Mouse (Mus musculus) MEL (cell line): Measurements from ENCODE around the gene Pik3ip1. TPM values are rescaled to one million over a fixed set of nuclear protein-coding genes. Genes with fewer than 3 reads are reported as not detected.
A peak's percentile ranks its signal among the peaks of the same experiment; 100 is the strongest.

Source experiments
- DNase-seq: peaks from one replicate; pipeline ENCODE4 v3.0.0; 2011; ENCODE audit warnings: low read depth, low spot score
- H3K27ac ChIP-seq: 2 replicates; pipeline ENCODE4 v1.5.1; 2012; ENCODE audit warnings: low read depth, mild to moderate bottlenecking, control low read depth, low read length, moderate library complexity; ENCODE audit not compliant: control insufficient read depth
- H3K27me3 ChIP-seq, 2 experiments: fragments of 150-350 bp in 1 of 2; sonication (generic) in 1 of 2; 2 replicates each; pipeline ENCODE4 v1.6.1; 2012; ENCODE audit warnings: low read length in 2 of 2, mild to moderate bottlenecking in 2 of 2, improper control_type of control experiment in 1 of 2, moderate library complexity in 1 of 2; ENCODE audit not compliant: insufficient read depth in 2 of 2, control insufficient read depth in 1 of 2
- H3K36me3 ChIP-seq, 2 experiments: 2 replicates each; pipeline ENCODE4 v1.6.1; 2012 to 2014; ENCODE audit warnings: low read length in 2 of 2, improper control_type of control experiment in 1 of 2, inconsistent platforms in 1 of 2, mild to moderate bottlenecking in 1 of 2; ENCODE audit not compliant: insufficient read depth in 2 of 2, control insufficient read depth in 1 of 2
- H3K4me1 ChIP-seq, 2 experiments: fragments of 150-350 bp in 1 of 2; sonication (generic) in 1 of 2; 2 replicates each; pipeline ENCODE4 v1.6.1; 2012; ENCODE audit warnings: low read length in 2 of 2, improper control_type of control experiment in 1 of 2, mild to moderate bottlenecking in 1 of 2; ENCODE audit not compliant: insufficient read depth in 2 of 2, control insufficient read depth in 1 of 2
- H3K4me3 ChIP-seq, 2 experiments: fragments of 150-350 bp in 1 of 2; sonication (generic) in 1 of 2; 2 replicates each; pipeline ENCODE4 v1.5.1; 2012; ENCODE audit warnings: low read depth in 2 of 2, low read length in 2 of 2, mild to moderate bottlenecking in 2 of 2, moderate library complexity in 2 of 2, control low read depth in 1 of 2, improper control_type of control experiment in 1 of 2; ENCODE audit not compliant: control insufficient read depth in 1 of 2, insufficient read depth in 1 of 2
- H3K79me2 ChIP-seq: 2 replicates; pipeline ENCODE4 v1.6.1; 2012; ENCODE audit warnings: mild to moderate bottlenecking, low read length, moderate library complexity; ENCODE audit not compliant: control insufficient read depth, poor library complexity, insufficient read depth
- H3K9ac ChIP-seq: 2 replicates; pipeline ENCODE4 v1.6.1; 2012; ENCODE audit warnings: low read depth, mild to moderate bottlenecking, control low read depth, low read length, moderate library complexity; ENCODE audit not compliant: control insufficient read depth, poor library complexity, severe bottlenecking
- H3K9me3 ChIP-seq: fragments of 150-350 bp; sonication (generic); replicated peaks from 2 replicates; pipeline ENCODE4 v1.6.1; 2012; ENCODE audit warnings: mild to moderate bottlenecking, low read length, improper control_type of control experiment, moderate library complexity; ENCODE audit not compliant: insufficient read depth
- BHLHE40 ChIP-seq: IDR thresholded peaks from 2 replicates; pipeline ENCODE4 v1.6.1; 2012; ENCODE audit warnings: low read depth, mild to moderate bottlenecking, inconsistent platforms, low read length, improper control_type of control experiment, borderline replicate concordance
- CHD1 ChIP-seq: IDR thresholded peaks from 2 replicates; pipeline ENCODE4 v1.6.1; 2012; ENCODE audit warnings: low read depth, mild to moderate bottlenecking, inconsistent platforms, low read length, improper control_type of control experiment
- CHD2 ChIP-seq: IDR thresholded peaks from 2 replicates; pipeline ENCODE4 v1.6.1; 2011; ENCODE audit warnings: low read length, improper control_type of control experiment
- CTCF ChIP-seq, 3 experiments: IDR thresholded peaks in 2 of 3; conservative IDR thresholded peaks in 1 of 3; 2 replicates each; pipeline ENCODE4 v1.5.1; 2011 to 2012; ENCODE audit warnings: low read length in 3 of 3, low read depth in 2 of 3, mild to moderate bottlenecking in 2 of 3, improper control_type of control experiment in 1 of 3, inconsistent platforms in 1 of 3, mixed read lengths in 1 of 3, moderate library complexity in 1 of 3; ENCODE audit not compliant: control insufficient read depth in 1 of 3, insufficient read depth in 1 of 3, poor library complexity in 1 of 3, severe bottlenecking in 1 of 3
- E2F4 ChIP-seq: IDR thresholded peaks from 2 replicates; pipeline ENCODE4 v1.6.1; 2011; ENCODE audit warnings: low read depth, low read length, improper control_type of control experiment, borderline replicate concordance
- ELF1 ChIP-seq: IDR thresholded peaks from 2 replicates; pipeline ENCODE4 v1.6.1; 2014; ENCODE audit warnings: low read depth, mild to moderate bottlenecking, inconsistent platforms, low read length, improper control_type of control experiment, moderate library complexity
- ETS1 ChIP-seq: IDR thresholded peaks from 2 replicates; pipeline ENCODE4 v1.6.1; 2012; ENCODE audit warnings: low read depth, mild to moderate bottlenecking, inconsistent platforms, low read length, improper control_type of control experiment, moderate library complexity
- GABPA ChIP-seq: IDR thresholded peaks from 2 replicates; pipeline ENCODE4 v1.6.1; 2012; ENCODE audit warnings: low read depth, mild to moderate bottlenecking, inconsistent platforms, low read length, improper control_type of control experiment, moderate library complexity
- HCFC1 ChIP-seq: IDR thresholded peaks from 2 replicates; pipeline ENCODE4 v1.6.1; 2012; ENCODE audit warnings: low read depth, mild to moderate bottlenecking, inconsistent platforms, low read length, improper control_type of control experiment, moderate library complexity
- KAT2A ChIP-seq: conservative IDR thresholded peaks from 2 replicates; pipeline ENCODE4 v1.6.1; 2012; ENCODE audit warnings: low read depth, low read length, improper control_type of control experiment, inconsistent platforms
- MAFK ChIP-seq: IDR thresholded peaks from 2 replicates; pipeline ENCODE4 v1.6.1; 2011; ENCODE audit warnings: low read depth, mild to moderate bottlenecking, low read length, improper control_type of control experiment, borderline replicate concordance
- MAX ChIP-seq: IDR thresholded peaks from 2 replicates; pipeline ENCODE4 v1.6.1; 2011; ENCODE audit warnings: low read length, improper control_type of control experiment
- MAZ ChIP-seq: IDR thresholded peaks from 2 replicates; pipeline ENCODE4 v1.6.1; 2012; ENCODE audit warnings: low read depth, mild to moderate bottlenecking, inconsistent platforms, low read length, improper control_type of control experiment
- MEF2A ChIP-seq: IDR thresholded peaks from 2 replicates; pipeline ENCODE4 v1.6.1; 2014; ENCODE audit warnings: low read depth, mild to moderate bottlenecking, inconsistent platforms, low read length, improper control_type of control experiment; ENCODE audit not compliant: poor library complexity, insufficient replicate concordance, severe bottlenecking; ENCODE audit errors: extremely low read depth
- MXI1 ChIP-seq: IDR thresholded peaks from 2 replicates; pipeline ENCODE4 v1.6.1; 2011; ENCODE audit warnings: mild to moderate bottlenecking, low read depth, low read length, improper control_type of control experiment
- MYB ChIP-seq: IDR thresholded peaks from 2 replicates; pipeline ENCODE4 v1.6.1; 2011; ENCODE audit warnings: mild to moderate bottlenecking, low read depth, low read length, improper control_type of control experiment
- MYC ChIP-seq: IDR thresholded peaks from 2 replicates; pipeline ENCODE4 v1.6.1; 2011; ENCODE audit warnings: low read depth, mild to moderate bottlenecking, low read length, improper control_type of control experiment, moderate library complexity
- NELFE ChIP-seq: IDR thresholded peaks from 2 replicates; pipeline ENCODE4 v1.6.1; 2011; ENCODE audit warnings: low read depth, low read length, improper control_type of control experiment
- NRF1 ChIP-seq: IDR thresholded peaks from 2 replicates; pipeline ENCODE4 v1.6.1; 2014; ENCODE audit warnings: low read depth, mild to moderate bottlenecking, inconsistent platforms, low read length, improper control_type of control experiment, moderate library complexity; ENCODE audit not compliant: poor library complexity, insufficient read depth, severe bottlenecking
- POLR2A ChIP-seq, 2 experiments: IDR thresholded peaks; 2 replicates each; pipeline ENCODE4 v1.6.1; 2011 to 2012; ENCODE audit warnings: low read length in 2 of 2, mild to moderate bottlenecking in 2 of 2, control low read depth in 1 of 2, improper control_type of control experiment in 1 of 2, low read depth in 1 of 2, moderate library complexity in 1 of 2; ENCODE audit not compliant: control insufficient read depth in 1 of 2, insufficient read depth in 1 of 2, poor library complexity in 1 of 2
- POLR2AphosphoS2 ChIP-seq: IDR thresholded peaks from 2 replicates; pipeline ENCODE4 v1.6.1; 2011; ENCODE audit warnings: low read length, improper control_type of control experiment
- POLR2AphosphoS5 ChIP-seq: IDR thresholded peaks from 2 replicates; pipeline ENCODE4 v1.6.1; 2012; ENCODE audit warnings: low read depth, borderline replicate concordance, mild to moderate bottlenecking, inconsistent platforms, low read length, moderate library complexity, mixed read lengths
- RAD21 ChIP-seq: IDR thresholded peaks from 2 replicates; pipeline ENCODE4 v1.6.1; 2011; ENCODE audit warnings: mild to moderate bottlenecking, low read depth, low read length, improper control_type of control experiment
- RCOR1 ChIP-seq: IDR thresholded peaks from 2 replicates; pipeline ENCODE4 v1.6.1; 2012; ENCODE audit warnings: low read depth, mild to moderate bottlenecking, inconsistent platforms, low read length, improper control_type of control experiment
- SIN3A ChIP-seq: IDR thresholded peaks from 2 replicates; pipeline ENCODE4 v1.6.1; 2012; ENCODE audit warnings: low read length, improper control_type of control experiment, inconsistent platforms
- SMC3 ChIP-seq: IDR thresholded peaks from 2 replicates; pipeline ENCODE4 v1.6.1; 2011; ENCODE audit warnings: low read depth, low read length, improper control_type of control experiment
- TAL1 ChIP-seq: IDR thresholded peaks from 2 replicates; pipeline ENCODE4 v1.6.1; 2012; ENCODE audit warnings: mild to moderate bottlenecking, inconsistent platforms, low read length, moderate library complexity, mixed read lengths
- TBP ChIP-seq: IDR thresholded peaks from 2 replicates; pipeline ENCODE4 v1.8.0; 2011; ENCODE audit warnings: low read depth, low read length, improper control_type of control experiment
- TCF12 ChIP-seq: IDR thresholded peaks from 2 replicates; pipeline ENCODE4 v1.6.1; 2014; ENCODE audit warnings: low read depth, mild to moderate bottlenecking, inconsistent platforms, low read length, improper control_type of control experiment, moderate library complexity
- USF1 ChIP-seq: IDR thresholded peaks from 2 replicates; pipeline ENCODE4 v1.6.1; 2014; ENCODE audit warnings: low read depth, mild to moderate bottlenecking, inconsistent platforms, low read length, improper control_type of control experiment, moderate library complexity
- USF2 ChIP-seq, 2 experiments: IDR thresholded peaks; 2 replicates each; pipeline ENCODE4 v1.6.1; 2011 to 2012; ENCODE audit warnings: improper control_type of control experiment in 2 of 2, low read length in 2 of 2, borderline replicate concordance in 1 of 2, inconsistent platforms in 1 of 2, low read depth in 1 of 2, mild to moderate bottlenecking in 1 of 2; ENCODE audit not compliant: insufficient read depth in 1 of 2
- ZC3H11A ChIP-seq: IDR thresholded peaks from 2 replicates; pipeline ENCODE4 v1.6.1; 2012; ENCODE audit warnings: low read depth, mild to moderate bottlenecking, inconsistent platforms, low read length, improper control_type of control experiment
- ZKSCAN1 ChIP-seq: IDR thresholded peaks from 2 replicates; pipeline ENCODE4 v1.6.1; 2012; ENCODE audit warnings: low read depth, mild to moderate bottlenecking, inconsistent platforms, low read length, improper control_type of control experiment, moderate library complexity
- ZMIZ1 ChIP-seq: IDR thresholded peaks from 2 replicates; pipeline ENCODE4 v1.6.1; 2012; ENCODE audit warnings: low read depth, mild to moderate bottlenecking, inconsistent platforms, low read length, improper control_type of control experiment, moderate library complexity
- ZNF384 ChIP-seq: IDR thresholded peaks from 2 replicates; pipeline ENCODE4 v1.6.1; 2012; ENCODE audit warnings: low read depth, mild to moderate bottlenecking, inconsistent platforms, low read length, improper control_type of control experiment
- polyA plus RNA-seq, 2 experiments: library from polyadenylated mRNA; stranded (reverse) in 1 of 2; unstranded in 1 of 2; fragments of >175 nt in 1 of 2; fragments of >200 nt in 1 of 2; gene quantifications; 2 replicates each; pipeline versions ENCODE4 v1.2.1 to v1.2.4; 2012; ENCODE audit warnings: low replicate concordance in 2 of 2, low read depth in 1 of 2; ENCODE audit not compliant: insufficient read length in 2 of 2, insufficient read depth in 1 of 2, missing spikeins in 1 of 2
- total RNA-seq: library from RNA; depleted of rRNA; stranded (reverse); fragments of 300-350 nt; gene quantifications from 2 replicates; pipeline ENCODE4 v1.2.3, GENCODE M21; 2012

Gene Pik3ip1
- total and polyA plus RNA-seq, 3 experiments = 1.7 to 2.7 TPM; not detected in 1

DNA sequence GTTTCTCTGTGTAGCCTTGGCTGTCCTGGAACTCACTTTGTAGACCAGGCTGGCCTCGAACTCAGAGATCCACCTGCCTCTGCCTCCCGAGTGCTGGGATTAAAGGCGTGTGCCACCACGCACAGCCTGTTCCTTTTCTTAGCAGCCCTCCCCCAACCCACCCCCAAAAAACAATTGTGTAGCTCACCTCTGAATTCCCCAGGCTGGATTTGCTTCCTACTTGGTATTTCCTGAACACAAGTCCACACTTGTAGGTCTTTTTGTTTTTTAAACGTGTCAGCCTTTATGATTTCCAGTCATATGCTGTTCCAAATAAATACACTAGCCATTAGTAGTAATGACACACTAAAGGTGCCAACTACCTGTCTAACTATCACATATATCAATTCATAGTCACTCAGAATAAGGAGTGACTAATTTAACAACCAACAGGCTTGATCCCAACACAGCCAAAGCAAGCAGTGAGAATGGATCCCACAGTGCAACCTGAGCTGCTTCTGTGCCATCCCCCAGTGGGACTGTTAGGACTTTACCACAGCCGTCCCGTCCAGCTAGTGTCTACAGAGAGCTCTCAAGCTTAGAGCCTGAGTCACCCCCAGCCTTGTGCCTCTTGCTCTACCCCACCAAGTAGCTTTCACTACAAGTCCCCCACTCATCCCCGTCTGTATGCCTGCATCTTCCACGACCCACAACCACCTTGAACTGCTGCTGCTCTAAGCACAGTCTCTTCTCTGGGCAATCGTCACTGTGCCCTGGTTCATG lies 18.4 kb upstream of the Pik3ip1 start:
- H3K27me3 ChIP-seq = no peaks in the 10 kb centered on the region
- peaks cover 7 to 47% of the 10 kb centered on the region in 2 experiments for H3K36me3 ChIP-seq
- no peak overlapping the region for H3K4me3 ChIP-seq
- DNase-seq = peak; percentile 50
- H3K4me1 ChIP-seq = peaks cover 35 to 47% of the 10 kb centered on the region in 2 experiments
- H3K79me2 ChIP-seq = no peaks in the 10 kb centered on the region
- H3K9me3 ChIP-seq = no peaks in the 10 kb centered on the region
- H3K27ac ChIP-seq = peak overlapping the region; percentile 78
- H3K9ac ChIP-seq = peak overlapping the region; percentile 13; the same call in 1 of the 2 replicates
- TF ChIP-seq NELFE (no peak; the same call in 1 of the 2 replicates), RAD21 (no peak), MXI1 (no peak; the same call in 1 of the 2 replicates), BHLHE40 (no peak), E2F4 (no peak), CHD1 (no peak), POLR2AphosphoS2 (0 out of 2 replicates have a peak, but pooled peaks have one; percentile 6), ZMIZ1 (no peak), TBP (no peak), CTCF (IDR thresholded peaks at IDR 0.05 in 2 of 3, conservative IDR thresholded peaks at IDR 0.05 in 1 of 3; ENCODE audit: control insufficient read depth in 1 of 3, insufficient read depth in 1 of 3, low read depth in 2 of 3, low read length in 3 of 3, poor library complexity in 1 of 3, severe bottlenecking in 1 of 3) (no peak), KAT2A (no peak), MYC (no peak; the same call in 1 of the 2 replicates), USF1 (no peak), ZC3H11A (peak; percentile 4; the same call in 1 of the 2 replicates), MYB (0 out of 2 replicates have a peak, but pooled peaks have one; percentile 23), POLR2AphosphoS5 (no peak), ELF1 (0 out of 2 replicates have a peak, but pooled peaks have one; percentile 6), SIN3A (no peak; the same call in 1 of the 2 replicates), MAX (0 out of 2 replicates have a peak, but pooled peaks have one; percentile 49), ZKSCAN1 (no peak), HCFC1 (no peak), RCOR1 (0 out of 2 replicates have a peak, but pooled peaks have one; percentile 9), SMC3 (no peak), USF2 (IDR thresholded peaks at IDR 0.05; ENCODE audit: borderline replicate concordance in 1 of 2, insufficient read depth in 1 of 2, low read depth in 1 of 2, low read length in 2 of 2) (no peak), CHD2 (no peak), NRF1 (no peak), GABPA (no peak), MAZ (no peak), MAFK (no peak), MEF2A (no peak), ZNF384 (no peak; the same call in 1 of the 2 replicates), TAL1 (no peak), ETS1 (no peak), POLR2A (IDR thresholded peaks at IDR 0.05; ENCODE audit: control insufficient read depth in 1 of 2, insufficient read depth in 1 of 2, low read depth in 1 of 2, low read length in 2 of 2, poor library complexity in 1 of 2) (no peak), TCF12 (no peak)
